Mouse (Mus musculus) right cerebral cortex, postnatal 4 days (tissue): ENCODE measurements around the gene Anapc11.
"Not testable (repeated sequence)": the region's sequence is repeated elsewhere in the genome, so short reads cannot be mapped to it uniquely, and the experiment has no call there.

Experiments used
- DNase-seq: peaks from one replicate; pipeline ENCODE4 v3.0.0-alpha.2; 2022

Anapc11 gene

GRCm38 (mm10) chr11:120598283-120598989 lies at the start of gene Anapc11, which contains the start of gene Alyref:
Anapc11 (plus strand) TSS chr11:120598421.
Alyref (minus strand) TSS chr11:120598365.
- peak; percentile 90 for DNase-seq

- DNase-seq = no peak
These were observed 49.4 kb upstream of the Anapc11 start for GRCm38 (mm10) chr11:120548786-120549167.

- DNase-seq = peak; percentile 93
These were observed 48.9 kb upstream of the Anapc11 start, which contains the start of gene Mcrip1 for GRCm38 (mm10) chr11:120549168-120549945. Mcrip1 (minus strand) TSS chr11:120549727.

- no peak for DNase-seq
These were observed 48.0 kb upstream of the Anapc11 start for GRCm38 (mm10) chr11:120549986-120550809.

GRCm38 (mm10) chr11:120550810-120551440 lies 47.3 kb upstream of the Anapc11 start, which contains the start of gene Ppp1r27:
Ppp1r27 (minus strand) TSS chr11:120551132.
- DNase-seq = no peak

- no peak for DNase-seq
These were observed 45.5 kb upstream of the Anapc11 start for GRCm38 (mm10) chr11:120552736-120553135.

- DNase-seq = no peak
These were observed 43.4 kb upstream of the Anapc11 start for GRCm38 (mm10) chr11:120554834-120555233.

- no peak for DNase-seq
These were observed 43.0 kb upstream of the Anapc11 start for GRCm38 (mm10) chr11:120555260-120555659.

- not testable (repeated sequence) for DNase-seq
These were observed 39.4 kb upstream of the Anapc11 start for GRCm38 (mm10) chr11:120558843-120559242.

GRCm38 (mm10) chr11:120560952-120561728 lies 37.1 kb upstream of the Anapc11 start:
- no peak for DNase-seq

- DNase-seq = no peak
These were observed 35.3 kb upstream of the Anapc11 start for GRCm38 (mm10) chr11:120562949-120563348.

- no peak for DNase-seq
These were observed 33.1 kb upstream of the Anapc11 start for GRCm38 (mm10) chr11:120565114-120565513.

- no peak for DNase-seq
These were observed 29.9 kb upstream of the Anapc11 start for GRCm38 (mm10) chr11:120568324-120568723.

- DNase-seq = no peak
These were observed 27.1 kb upstream of the Anapc11 start for GRCm38 (mm10) chr11:120571122-120571521.

GRCm38 (mm10) chr11:120571754-120572416 lies 26.3 kb upstream of the Anapc11 start:
- DNase-seq = no peak

GRCm38 (mm10) chr11:120572417-120572751 lies 25.8 kb upstream of the Anapc11 start:
- DNase-seq = no peak

GRCm38 (mm10) chr11:120572752-120573584 lies 25.3 kb upstream of the Anapc11 start, which contains the start of gene P4hb:
P4hb (minus strand) TSS chr11:120573253.
- DNase-seq = peak; percentile 98

GRCm38 (mm10) chr11:120573585-120574277 lies 24.5 kb upstream of the Anapc11 start:
- no peak for DNase-seq

- no peak for DNase-seq
These were observed 24.0 kb upstream of the Anapc11 start for GRCm38 (mm10) chr11:120574278-120574600.

GRCm38 (mm10) chr11:120575046-120575445 lies 23.2 kb upstream of the Anapc11 start:
- DNase-seq = no peak
